Mouse (Mus musculus) forebrain, embryonic 13.5 days (tissue): ENCODE results near the gene Gm20388. TPM values are rescaled to one million over a fixed set of nuclear protein-coding genes. Genes with fewer than 3 reads are reported as not detected.

Source experiments
- ATAC-seq: fragments of 200-750 bp; cut with Nextera tagmentation; 2 replicates; pipeline ENCODE4 v1.8.0; 2017
- H3K27ac ChIP-seq: fragments of 300-500 bp; sonication (generic); 2 replicates; pipeline ENCODE4 v1.5.1; 2015; ENCODE audit warnings: inconsistent platforms, mild to moderate bottlenecking, moderate library complexity
- H3K27me3 ChIP-seq: fragments of 300-500 bp; sonication (generic); 2 replicates; pipeline ENCODE4 v1.6.1; 2015; ENCODE audit warnings: mild to moderate bottlenecking, inconsistent platforms
- H3K36me3 ChIP-seq: fragments of 300-500 bp; sonication (generic); 2 replicates; pipeline ENCODE4 v1.6.1; 2015; ENCODE audit warnings: mild to moderate bottlenecking, inconsistent platforms; ENCODE audit not compliant: poor library complexity, severe bottlenecking
- H3K4me1 ChIP-seq: fragments of 300-500 bp; sonication (generic); 2 replicates; pipeline ENCODE4 v1.6.1; 2015; ENCODE audit warnings: inconsistent platforms
- H3K4me2 ChIP-seq: fragments of 300-500 bp; sonication (generic); 2 replicates; pipeline ENCODE4 v1.6.1; 2015; ENCODE audit warnings: inconsistent platforms, mild to moderate bottlenecking, moderate library complexity
- H3K4me3 ChIP-seq: fragments of 300-500 bp; sonication (generic); 2 replicates; pipeline ENCODE4 v1.5.1; 2015; ENCODE audit warnings: mild to moderate bottlenecking, inconsistent platforms
- H3K9ac ChIP-seq: fragments of 300-500 bp; sonication (generic); 2 replicates; pipeline ENCODE4 v1.6.1; 2015; ENCODE audit warnings: mild to moderate bottlenecking, inconsistent platforms
- H3K9me3 ChIP-seq: fragments of 300-500 bp; sonication (generic); replicated peaks from 2 replicates; pipeline ENCODE4 v1.6.1; 2016; ENCODE audit warnings: inconsistent platforms
- WGBS: fragments of 180-500 bp; shearing (Covaris S2); methylation state at CpG from one replicate; pipeline ENCODE4 v1.1.7; 2015; 5-methylcytosine and 5-hydroxymethylcytosine counted together
- polyA plus RNA-seq: library from polyadenylated mRNA; unstranded; fragments of >200 nt; fragmentation: Nextera tagmentation; extraction: Ambion mirVana; gene quantifications from 2 replicates; pipeline ENCODE4 v1.2.1, GENCODE M21; 2015

Gm20388 gene
- polyA plus RNA-seq, 1 experiment from 2014 or later = 5.6 TPM

DNA sequence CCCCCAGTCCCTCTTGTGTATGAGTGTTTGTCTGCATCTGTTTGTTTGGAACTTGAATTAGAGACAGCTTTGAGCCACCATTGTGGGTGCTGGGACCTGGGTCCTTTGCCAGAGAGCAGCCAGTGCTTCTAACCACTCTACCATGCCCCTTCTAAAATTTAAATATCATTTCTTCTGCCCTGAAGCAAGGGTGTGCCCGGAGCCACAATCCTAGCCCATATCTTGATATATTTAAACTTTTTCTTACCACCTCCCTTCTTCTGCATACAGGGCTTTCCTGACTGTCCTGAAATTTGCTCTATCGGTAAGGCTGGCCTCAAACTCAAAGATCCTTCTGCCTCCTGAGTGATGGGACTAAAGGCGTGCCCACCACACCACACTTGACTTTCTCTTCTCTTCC is 6.8 kb downstream of the Gm20388 start:
- no peak for ATAC-seq
- no peak overlapping the region for H3K4me2 ChIP-seq
- WGBS = 89% methylated on average over 3 of the region's 3 CpGs
- peaks cover 43% of the 10 kb centered on the region for H3K4me1 ChIP-seq
- H3K27me3 ChIP-seq = no peaks in the 10 kb centered on the region
- H3K9ac ChIP-seq = no peak overlapping the region
- no peaks in the 10 kb centered on the region; the same call in 1 of the 2 replicates for H3K36me3 ChIP-seq
- H3K9me3 ChIP-seq = no peaks in the 10 kb centered on the region
- H3K27ac ChIP-seq = no peak overlapping the region
- H3K4me3 ChIP-seq = no peak overlapping the region

DNA sequence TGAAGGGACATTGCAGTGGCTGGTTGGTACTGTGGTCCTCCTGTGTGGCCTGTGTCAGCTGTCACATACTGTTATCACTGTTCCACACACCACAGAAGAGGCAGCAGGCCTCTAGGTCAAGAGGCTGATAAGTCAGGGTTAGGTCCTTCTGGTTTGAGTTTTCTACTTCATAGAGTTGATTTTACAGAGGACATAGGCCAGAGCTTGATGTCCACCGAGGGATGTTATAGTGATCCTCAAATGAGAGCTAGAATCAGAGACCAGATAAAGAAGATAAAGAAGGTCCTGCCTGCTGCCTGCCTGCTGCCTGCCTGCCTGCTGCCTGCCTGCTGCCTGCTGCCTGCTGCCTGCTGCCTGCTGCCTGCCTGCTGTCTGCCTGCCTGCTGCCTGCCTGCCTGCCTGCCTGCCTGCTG is 7.5 kb downstream of the Gm20388 start:
- H3K9me3 ChIP-seq = no peaks in the 10 kb centered on the region
- ATAC-seq = no peak
- no peaks in the 10 kb centered on the region for H3K27me3 ChIP-seq
- H3K4me3 ChIP-seq = no peak overlapping the region
- H3K36me3 ChIP-seq = no peaks in the 10 kb centered on the region; the same call in 1 of the 2 replicates
- no peak overlapping the region for H3K9ac ChIP-seq
- 81% methylated on average over 1 of the region's 1 CpGs for WGBS
- H3K4me1 ChIP-seq = peaks cover 35% of the 10 kb centered on the region
- no peak overlapping the region for H3K27ac ChIP-seq
- no peak overlapping the region for H3K4me2 ChIP-seq

DNA sequence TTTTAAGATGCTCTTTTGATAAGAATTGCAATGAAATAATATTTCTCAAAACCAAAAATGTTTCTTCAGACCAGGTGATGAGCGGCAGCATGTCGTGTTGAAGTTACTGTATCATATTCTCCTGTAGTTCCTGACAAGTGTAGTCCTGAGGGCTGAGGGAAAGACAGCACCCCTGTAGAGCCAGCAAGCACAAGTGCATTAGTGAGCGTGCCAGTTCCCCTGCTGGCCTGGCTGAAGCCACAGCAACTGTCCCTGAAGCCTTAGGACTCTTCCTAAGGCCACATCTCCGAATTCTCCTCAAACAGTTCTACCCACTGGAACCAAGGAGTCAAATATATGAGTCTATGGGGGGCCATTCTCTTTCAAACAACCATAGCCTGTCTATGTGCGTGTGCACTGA is 12.6 kb downstream of the Gm20388 start:
- H3K4me1 ChIP-seq = peaks cover 14% of the 10 kb centered on the region; the same call in 1 of the 2 replicates
- H3K9ac ChIP-seq = no peak overlapping the region
- no peak overlapping the region for H3K4me3 ChIP-seq
- no peaks in the 10 kb centered on the region for H3K27me3 ChIP-seq
- H3K36me3 ChIP-seq = no peaks in the 10 kb centered on the region
- no peaks in the 10 kb centered on the region for H3K9me3 ChIP-seq
- H3K4me2 ChIP-seq = no peak overlapping the region
- WGBS = 88% methylated on average over 5 of the region's 5 CpGs
- no peak overlapping the region for H3K27ac ChIP-seq
- no peak for ATAC-seq

DNA sequence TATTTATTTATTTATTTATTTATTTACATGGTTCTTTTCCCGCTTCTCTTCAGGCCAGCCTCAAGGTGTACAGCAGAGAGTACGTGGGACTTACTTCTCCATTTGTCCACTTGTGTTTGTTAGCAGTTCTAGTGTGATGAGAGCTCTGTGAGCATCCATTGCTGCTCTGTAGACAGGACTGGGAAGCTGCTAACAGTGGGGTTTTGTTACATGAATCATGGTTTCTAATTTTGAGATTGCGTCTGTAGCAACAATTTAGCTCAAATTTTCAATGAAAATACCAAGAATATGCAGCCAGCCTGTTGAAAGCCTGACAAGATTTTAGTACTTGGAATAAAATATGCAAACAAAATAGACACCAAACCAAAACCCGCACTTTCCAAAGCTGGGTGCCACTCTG is 14.8 kb downstream of the Gm20388 start:
- no peak for ATAC-seq
- Histone ChIP-seq H3K9ac (no peak overlapping the region), H3K4me2 (no peak overlapping the region), H3K4me3 (no peak overlapping the region), H3K27ac (no peak overlapping the region), H3K9me3 (no peaks in the 10 kb centered on the region), H3K4me1 (peaks cover 14% of the 10 kb centered on the region; the same call in 1 of the 2 replicates), H3K27me3 (no peaks in the 10 kb centered on the region), H3K36me3 (no peaks in the 10 kb centered on the region)
- WGBS = 92% methylated on average over 4 of the region's 4 CpGs

DNA sequence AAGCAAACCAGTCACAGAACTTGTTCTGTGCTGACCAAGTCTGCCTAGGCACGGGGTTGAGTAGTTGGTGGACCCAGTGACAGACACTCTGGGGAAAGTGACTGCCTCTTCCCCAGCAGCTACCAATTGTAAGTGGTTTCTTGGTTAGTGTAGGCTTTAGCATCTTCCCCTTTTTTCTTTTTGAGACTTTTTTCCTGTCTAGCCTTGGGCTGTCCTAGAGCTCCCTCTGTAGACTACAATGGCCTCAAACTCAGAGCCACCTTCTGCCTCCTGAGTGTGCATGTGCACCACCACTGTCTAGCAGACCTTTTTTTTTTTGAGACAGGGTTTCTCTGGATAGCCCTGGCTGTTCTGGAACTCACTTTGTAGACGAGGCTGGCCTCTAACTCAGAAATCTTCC is 15.8 kb downstream of the Gm20388 start:
- Histone ChIP-seq H3K27ac (no peak overlapping the region), H3K9me3 (no peaks in the 10 kb centered on the region), H3K4me3 (no peak overlapping the region), H3K4me2 (no peak overlapping the region), H3K27me3 (no peaks in the 10 kb centered on the region), H3K36me3 (no peaks in the 10 kb centered on the region), H3K4me1 (peaks cover 14% of the 10 kb centered on the region; the same call in 1 of the 2 replicates), H3K9ac (no peak overlapping the region)
- WGBS = 92% methylated on average over 2 of the region's 2 CpGs
- no peak for ATAC-seq

DNA sequence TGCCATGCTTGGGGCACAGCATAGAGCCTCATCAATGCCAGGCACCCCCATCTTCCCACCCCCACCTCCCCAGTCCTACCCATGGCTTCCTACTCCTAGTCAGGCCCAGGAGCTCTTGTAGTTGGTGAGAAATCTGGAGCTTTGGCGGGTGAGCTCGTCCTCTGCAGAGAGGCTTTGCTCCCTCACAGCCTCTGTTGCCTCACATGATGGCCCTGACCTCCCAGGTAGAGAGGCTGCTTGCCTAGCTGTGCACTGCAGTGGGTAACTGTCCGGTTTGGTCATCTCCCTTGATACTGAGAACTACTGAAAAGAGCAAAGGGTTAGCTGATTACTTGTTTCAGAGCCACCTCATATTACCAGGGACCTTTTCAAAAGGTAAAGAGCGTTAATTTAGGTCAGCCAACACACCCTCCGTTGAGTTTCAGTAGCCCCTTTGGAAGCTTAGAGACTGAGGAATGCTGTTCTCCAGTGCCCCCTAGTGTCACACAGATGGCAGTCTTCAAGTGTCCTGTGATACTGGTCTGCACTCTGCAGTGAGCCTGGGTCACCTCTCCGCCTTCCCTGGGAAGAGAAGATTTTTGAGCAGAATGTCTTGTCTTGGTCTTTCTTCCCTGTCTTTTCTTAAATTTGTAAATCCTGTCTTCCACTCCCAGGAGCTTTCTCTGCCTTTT is 16.9 kb downstream of the Gm20388 start:
- H3K9ac ChIP-seq = no peak overlapping the region
- H3K27ac ChIP-seq = no peak overlapping the region
- peaks cover 9% of the 10 kb centered on the region for H3K36me3 ChIP-seq
- H3K27me3 ChIP-seq = no peaks in the 10 kb centered on the region
- WGBS = 40% methylated on average over 6 of the region's 6 CpGs
- no peak overlapping the region for H3K4me3 ChIP-seq
- no peak overlapping the region for H3K4me2 ChIP-seq
- no peak for ATAC-seq
- peaks cover 14% of the 10 kb centered on the region; the same call in 1 of the 2 replicates for H3K4me1 ChIP-seq
- no peaks in the 10 kb centered on the region for H3K9me3 ChIP-seq

DNA sequence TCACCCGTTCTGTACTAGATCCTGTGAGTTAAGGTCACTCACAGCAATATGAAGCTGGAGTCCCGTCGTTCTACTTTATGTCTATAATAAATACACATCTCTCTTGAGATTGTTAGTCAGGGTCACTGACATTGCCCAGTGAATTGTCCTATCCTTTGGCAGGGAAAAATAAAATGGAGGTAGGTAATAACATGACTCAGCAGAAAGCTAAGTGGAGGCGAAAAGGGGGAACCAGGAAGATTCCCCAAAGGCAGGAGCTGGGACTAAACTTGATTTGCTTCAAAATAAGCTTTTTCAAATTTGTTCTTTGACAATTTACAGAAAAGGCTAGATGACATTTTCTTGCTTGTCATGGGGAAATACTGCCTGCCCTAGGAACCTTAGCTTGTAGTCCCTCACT is 20.7 kb downstream of the Gm20388 start:
- no peak overlapping the region for H3K4me2 ChIP-seq
- no peaks in the 10 kb centered on the region for H3K27me3 ChIP-seq
- H3K4me1 ChIP-seq = 0 out of 2 replicates have a peak, but pooled peaks cover 4% of the 10 kb centered on the region
- no peak overlapping the region for H3K9ac ChIP-seq
- ATAC-seq = no peak
- 96% methylated on average over 4 of the region's 4 CpGs for WGBS
- H3K9me3 ChIP-seq = no peaks in the 10 kb centered on the region
- peaks cover 30% of the 10 kb centered on the region for H3K36me3 ChIP-seq
- no peak overlapping the region for H3K4me3 ChIP-seq
- no peak overlapping the region for H3K27ac ChIP-seq

DNA sequence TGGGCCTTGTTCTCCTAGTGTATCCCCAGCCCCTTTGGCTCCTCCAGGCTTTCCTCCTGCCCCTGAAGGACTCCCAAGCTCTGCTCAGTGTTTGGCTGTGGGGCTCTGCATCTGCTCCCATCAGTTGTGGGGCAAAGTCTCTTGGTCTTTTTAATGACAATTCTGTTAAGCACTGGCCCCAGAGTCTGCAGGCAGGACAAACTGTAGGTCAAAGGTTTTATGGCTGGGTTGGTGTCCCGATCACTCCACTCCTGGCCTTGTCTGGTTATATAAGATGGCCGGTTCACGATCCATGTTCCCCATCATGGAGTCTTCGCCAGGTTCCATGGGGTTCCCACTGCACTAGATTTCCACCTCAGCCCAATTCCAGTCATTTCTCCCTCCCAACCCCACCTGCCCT is 23.0 kb downstream of the Gm20388 start:
- Histone ChIP-seq H3K4me1 (no peaks in the 10 kb centered on the region), H3K9me3 (no peaks in the 10 kb centered on the region), H3K9ac (no peak overlapping the region), H3K4me3 (no peak overlapping the region), H3K36me3 (peaks cover 51% of the 10 kb centered on the region), H3K4me2 (no peak overlapping the region), H3K27me3 (no peaks in the 10 kb centered on the region), H3K27ac (no peak overlapping the region)
- no peak for ATAC-seq
- 96% methylated on average over 4 of the region's 4 CpGs for WGBS

DNA sequence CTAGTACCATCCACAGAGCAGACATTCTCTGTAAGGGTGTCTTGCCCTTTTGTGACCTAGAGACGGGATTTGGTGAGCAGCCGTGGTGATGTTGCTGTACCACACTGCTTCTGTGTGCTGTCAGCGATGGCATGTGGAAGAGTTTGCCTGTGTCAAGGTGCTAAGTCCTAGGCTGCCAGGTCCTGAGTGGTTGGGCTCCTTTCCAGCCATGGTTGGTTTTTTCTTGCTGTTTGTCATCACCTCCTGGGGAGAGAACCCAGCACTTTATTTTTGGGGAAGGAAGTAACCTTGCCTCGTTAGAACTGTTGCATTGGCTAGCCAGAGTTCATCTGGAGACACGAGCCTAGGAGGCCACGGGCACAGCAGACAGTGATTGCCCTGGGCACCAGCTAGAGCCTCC is 24.9 kb downstream of the Gm20388 start:
- no peak for ATAC-seq
- Histone ChIP-seq H3K36me3 (peaks cover 60% of the 10 kb centered on the region), H3K9me3 (no peaks in the 10 kb centered on the region), H3K4me2 (no peak overlapping the region), H3K9ac (no peak overlapping the region), H3K27me3 (no peaks in the 10 kb centered on the region), H3K4me3 (no peak overlapping the region), H3K4me1 (no peaks in the 10 kb centered on the region), H3K27ac (no peak overlapping the region)
- whole genome bisulfite sequencing = 81% methylated on average over 6 of the region's 6 CpGs

DNA sequence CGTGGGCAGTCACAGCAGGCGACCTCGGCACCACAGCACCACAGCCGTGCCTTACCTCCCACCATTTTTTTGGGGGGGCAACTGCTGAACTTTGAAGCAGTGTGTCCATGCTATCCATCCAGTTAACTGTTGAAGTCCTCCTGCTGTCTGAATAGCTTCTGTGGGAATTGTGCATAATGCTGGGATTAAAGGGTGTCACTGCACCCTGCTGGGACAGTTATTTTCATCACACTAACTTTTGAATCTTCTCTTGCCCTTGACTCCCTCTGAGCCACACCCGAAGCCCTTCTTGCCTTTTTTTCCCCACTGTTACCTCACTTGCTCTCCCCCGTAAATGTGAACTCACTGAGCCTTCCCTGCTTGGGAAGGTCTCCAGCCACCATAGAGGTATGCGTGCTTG is 27.8 kb downstream of the Gm20388 start:
- Histone ChIP-seq H3K4me3 (no peak overlapping the region), H3K27ac (no peak overlapping the region), H3K4me2 (no peak overlapping the region), H3K4me1 (no peaks in the 10 kb centered on the region), H3K27me3 (no peaks in the 10 kb centered on the region), H3K9ac (no peak overlapping the region), H3K9me3 (no peaks in the 10 kb centered on the region), H3K36me3 (peaks cover 68% of the 10 kb centered on the region)
- ATAC-seq = no peak
- WGBS = 79% methylated on average over 7 of the region's 7 CpGs

DNA sequence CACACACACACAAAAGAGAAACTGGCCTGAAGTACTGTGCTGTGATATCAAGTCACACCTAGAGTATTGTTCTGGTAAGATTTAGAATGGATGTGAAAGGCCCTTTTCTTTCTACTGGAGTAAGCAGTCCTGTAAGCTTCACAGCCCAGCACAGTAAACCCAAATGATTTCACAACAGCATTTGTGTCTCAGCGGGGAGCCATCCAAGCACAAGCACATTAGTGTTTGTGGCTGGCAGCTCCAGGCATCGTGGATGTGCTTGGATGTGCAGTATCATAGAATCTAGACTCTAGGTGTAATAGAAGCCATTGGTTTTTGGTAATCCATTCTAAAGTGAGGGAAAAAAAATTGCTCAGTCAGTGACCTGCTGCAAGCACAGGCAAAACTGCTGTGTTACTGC is 28.7 kb downstream of the Gm20388 start:
- 84% methylated on average over 2 of the region's 2 CpGs for WGBS
- no peaks in the 10 kb centered on the region for H3K4me1 ChIP-seq
- no peak for ATAC-seq
- H3K9ac ChIP-seq = no peak overlapping the region
- H3K36me3 ChIP-seq = peaks cover 69% of the 10 kb centered on the region
- no peak overlapping the region for H3K4me2 ChIP-seq
- no peaks in the 10 kb centered on the region for H3K27me3 ChIP-seq
- no peak overlapping the region for H3K27ac ChIP-seq
- H3K4me3 ChIP-seq = no peak overlapping the region
- H3K9me3 ChIP-seq = no peaks in the 10 kb centered on the region

DNA sequence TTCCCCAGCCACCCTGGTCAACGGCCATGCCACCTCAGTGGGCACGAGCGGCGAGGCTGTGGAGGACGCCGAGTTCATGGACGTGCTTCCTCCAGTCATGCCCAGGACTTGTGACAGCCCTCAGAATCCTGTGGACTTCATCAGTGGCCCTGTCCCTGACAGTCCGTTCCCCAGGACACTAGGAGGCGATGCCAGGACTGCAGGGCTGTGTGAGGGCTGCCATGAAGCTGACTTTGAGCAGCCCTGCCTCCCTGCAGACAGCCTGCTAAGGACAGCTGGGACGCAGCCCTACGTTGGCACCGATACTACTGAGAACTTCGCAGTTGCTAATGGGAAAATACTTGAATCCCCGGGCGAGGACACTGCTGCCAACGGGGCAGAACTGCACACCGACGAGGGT is 30.8 kb downstream of the Gm20388 start:
- peaks cover 74% of the 10 kb centered on the region for H3K36me3 ChIP-seq
- no peak overlapping the region for H3K9ac ChIP-seq
- no peak overlapping the region for H3K4me2 ChIP-seq
- H3K4me3 ChIP-seq = no peak overlapping the region
- H3K27ac ChIP-seq = no peak overlapping the region
- WGBS = 95% methylated on average over 18 of the region's 18 CpGs
- H3K9me3 ChIP-seq = no peaks in the 10 kb centered on the region
- no peaks in the 10 kb centered on the region for H3K27me3 ChIP-seq
- no peaks in the 10 kb centered on the region for H3K4me1 ChIP-seq
- no peak for ATAC-seq

DNA sequence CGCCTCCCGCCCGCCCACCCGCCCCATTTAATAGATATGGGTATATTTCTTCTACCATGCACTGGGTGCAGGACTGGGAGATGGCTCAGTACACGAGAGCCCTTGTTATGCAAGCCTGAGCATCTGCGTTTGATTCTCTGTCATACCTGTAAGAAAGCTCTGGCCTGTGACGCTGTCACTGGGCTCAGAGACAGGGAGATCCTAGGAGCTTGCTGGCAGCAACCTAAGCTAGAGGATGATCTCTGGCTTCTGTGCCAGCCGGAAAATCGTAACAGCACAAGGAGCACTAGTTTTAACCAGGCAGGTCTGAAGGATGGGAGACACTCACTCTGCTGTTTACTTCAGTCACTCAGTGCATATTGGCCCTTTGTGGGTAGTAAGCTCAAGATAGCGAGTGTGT is 33.0 kb downstream of the Gm20388 start:
- H3K4me1 ChIP-seq = peaks cover 5% of the 10 kb centered on the region; the same call in 1 of the 2 replicates
- no peaks in the 10 kb centered on the region for H3K27me3 ChIP-seq
- no peaks in the 10 kb centered on the region for H3K9me3 ChIP-seq
- no peak overlapping the region for H3K4me3 ChIP-seq
- peaks cover 75% of the 10 kb centered on the region for H3K36me3 ChIP-seq
- no peak for ATAC-seq
- no peak overlapping the region for H3K9ac ChIP-seq
- no peak overlapping the region for H3K4me2 ChIP-seq
- 94% methylated on average over 10 of the region's 10 CpGs for WGBS
- H3K27ac ChIP-seq = no peak overlapping the region
